In genomic region chr2:125858521-125859280, GRCm38 (mm10) we compare ENCODE assay signal across 8 mouse cellular contexts. TPM values are rescaled to one million over a fixed set of nuclear protein-coding genes. Genes with fewer than 3 reads are reported as not detected.
DNase-seq lines count a peak whose midpoint lies in the region; ATAC-seq and TF ChIP-seq lines count a peak whose summit lies in the region.

TSS of gene Galk2 (plus strand) at chr2:125859109.
TSS of gene Cops2 (minus strand) at chr2:125859139.

- peak within 1 kb of the TSS; percentile 88 for H3K27ac ChIP-seq in gastrocnemius, adult 2 months
- H3K27ac ChIP-seq in hindbrain, postnatal 0 days = peak within 1 kb of the TSS; percentile 92
- H3K27ac ChIP-seq in left cerebral cortex, adult 2 months = peak within 1 kb of the TSS; percentile 91

- no peaks in the 10 kb centered on the region for H3K27me3 ChIP-seq in hindbrain, postnatal 0 days (ENCODE audit: insufficient read depth, low read length)

- DNase-seq in ZHBTc4 (ENCODE audit: low read depth, low spot score) = peak; percentile 98
- peak; percentile 94 for DNase-seq in gastrocnemius, adult 2 months
- DNase-seq in hindbrain, postnatal 0 days (ENCODE audit: low spot score) = peak; percentile 97
- DNase-seq in left cerebral cortex, adult 2 months (ENCODE audit: extremely low spot score in 1 of 2, low spot score in 2 of 2) = peak; percentile 93 to 94
- DNase-seq in right cerebral cortex, adult 2 months (ENCODE audit: low spot score in 2 of 2) = peak; percentile 96 to 97
- DNase-seq in urinary bladder, postnatal 14 days (ENCODE audit: low spot score) = peak; percentile 93

- no peaks in the 10 kb centered on the region for H3K36me3 ChIP-seq in hindbrain, postnatal 0 days (ENCODE audit: insufficient read depth, low read length)

- no peaks in the 10 kb centered on the region; the same call in 1 of the 2 replicates for H3K4me1 ChIP-seq in hindbrain, postnatal 0 days (ENCODE audit: insufficient read depth, low read length)

- H3K4me2 ChIP-seq in hindbrain, postnatal 0 days (ENCODE audit: low read depth, low read length) = peak within 1 kb of the TSS; percentile 79

- H3K4me3 ChIP-seq in gastrocnemius, adult 2 months = peak within 1 kb of the TSS; percentile 81
- H3K4me3 ChIP-seq in hindbrain, postnatal 0 days (ENCODE audit: low read length) = peak within 1 kb of the TSS; percentile 100
- peak within 1 kb of the TSS; percentile 99 for H3K4me3 ChIP-seq in left cerebral cortex, adult 2 months

- peak within 1 kb of the TSS; percentile 98 for H3K9ac ChIP-seq in hindbrain, postnatal 0 days (replicated peaks; ENCODE audit: low read length)

- ATAC-seq in common myeloid progenitor, adult 5-6 weeks (replicated peaks; ENCODE audit: low read depth, poor library complexity, severe bottlenecking) = peak; percentile 100
- ATAC-seq in hindbrain, postnatal 0 days = peak; percentile 100
- ATAC-seq in megakaryocyte, adult 5-6 weeks (ENCODE audit: poor library complexity, severe bottlenecking) = peak; percentile 99

- no peak for TF ChIP-seq CTCF in gastrocnemius, adult 2 months (IDR thresholded peaks at IDR 0.05)
- no peak for TF ChIP-seq CTCF in hindbrain, postnatal 0 days (IDR thresholded peaks at IDR 0.05; ENCODE audit: low read depth)
- TF ChIP-seq CTCF in left cerebral cortex, adult 2 months (IDR thresholded peaks at IDR 0.05) = no peak

- H3K9me3 ChIP-seq in hindbrain, postnatal 0 days (ENCODE audit: low read length) = no peaks in the 10 kb centered on the region

- intact Hi-C loops in gastrocnemius, adult 2 months (cut with DNase I) = loop anchor here (5.0 kb wide), 1 partner anchor 76 kb away; the partner anchor contains the start of gene Secisbp2l
- intact Hi-C loops in left cerebral cortex, adult 2 months (cut with DNase I) = loop anchor here (2.0 kb wide), 2 partner anchors 76 to 294 kb away; partner anchors contain the start of genes Dtwd1, Fam227b and Secisbp2l

- under 1% methylated on average over 54 of the region's 54 CpGs for WGBS in hindbrain, postnatal 0 days

RNA-seq across cellular contexts. Expression of gene Galk2, which starts in this region (rescaled TPM):
- total RNA-seq in common myeloid progenitor, adult 5-6 weeks (2017) = 27.2 and 27.4 TPM in 2 replicates
- 1 to 10 TPM; 2.8 to 4.2 TPM for total RNA-seq in gastrocnemius, adult 2 months (2021)
- total RNA-seq in hindbrain, postnatal 0 days (2014; rRNA removed) = 30.0 and 32.2 TPM in 2 replicates
- 28.9 and 31.2 TPM in 2 replicates for polyA plus RNA-seq in hindbrain, postnatal 0 days (2015; fragmentation: Nextera tagmentation; extraction: Ambion mirVana)
- 10 to 100 TPM; 23.0 to 27.1 TPM for total RNA-seq in left cerebral cortex, adult 2 months (2021)
- 21.2 and 24.6 TPM in 2 replicates for total RNA-seq in megakaryocyte, adult 5-6 weeks (2015)
- 39.7 and 74.5 TPM in 2 replicates for total RNA-seq in megakaryocyte, adult 5-6 weeks (2017)

RNA-seq across cellular contexts. Expression of gene Cops2, which starts in this region (rescaled TPM):
- total RNA-seq in common myeloid progenitor, adult 5-6 weeks (2017) = 204 and 241 TPM in 2 replicates
- total RNA-seq in gastrocnemius, adult 2 months (2021) = 100 to 1,000 TPM; 109 to 116 TPM
- 35.1 and 40.6 TPM in 2 replicates for total RNA-seq in hindbrain, postnatal 0 days (2014; rRNA removed)
- 53.8 and 54.8 TPM in 2 replicates for polyA plus RNA-seq in hindbrain, postnatal 0 days (2015; fragmentation: Nextera tagmentation; extraction: Ambion mirVana)
- total RNA-seq in left cerebral cortex, adult 2 months (2021) = 100 to 1,000 TPM in 1 of 2 experiments, 10 to 100 TPM in 1; 99.4 to 107 TPM
- 83.8 and 92.2 TPM in 2 replicates for total RNA-seq in megakaryocyte, adult 5-6 weeks (2015)
- total RNA-seq in megakaryocyte, adult 5-6 weeks (2017) = 111 and 148 TPM in 2 replicates

Comparison
In these comparisons a context has a peak if more than half of its experiments do, and no peak if none do; other contexts are left out.
1. Peak in every context shown above with its lines: DNase-seq, ATAC-seq, H3K4me3 ChIP-seq and H3K27ac ChIP-seq.